Mouse (Mus musculus): ENCODE measurements around the gene 9330182L06Rik. TPM values are rescaled to one million over a fixed set of nuclear protein-coding genes. Genes with fewer than 3 reads are reported as not detected.
A peak's percentile ranks its signal among the peaks of the same experiment; 100 is the strongest.

Gene 9330182L06Rik
- polyA plus RNA-seq, 1 experiment from 2014 or later = 6.3 TPM

- 59% methylated on average over 5 of the region's 5 CpGs for WGBS
- Histone ChIP-seq H3K9me3 (no peaks in the 10 kb centered on the region), H3K4me3 (replicated peaks) (no peak overlapping the region), H3K4me1 (no peaks in the 10 kb centered on the region), H3K9ac (no peak overlapping the region), H3K27ac (no peak overlapping the region), H3K36me3 (replicated peaks) (no peaks in the 10 kb centered on the region), H3K27me3 (no peaks in the 10 kb centered on the region), H3K4me2 (no peak overlapping the region)
- no peak for ATAC-seq (ENCODE audit: low FRiP score)
These were observed 183.7 kb downstream of the 9330182L06Rik start for GRCm38 (mm10) chr5:9449570-9449969.

- Histone ChIP-seq H3K9ac (no peak overlapping the region), H3K27me3 (no peaks in the 10 kb centered on the region), H3K4me2 (no peak overlapping the region), H3K36me3 (replicated peaks) (no peaks in the 10 kb centered on the region), H3K9me3 (no peaks in the 10 kb centered on the region), H3K27ac (no peak overlapping the region), H3K4me3 (replicated peaks) (no peak overlapping the region), H3K4me1 (no peaks in the 10 kb centered on the region)
- ATAC-seq (ENCODE audit: low FRiP score) = no peak
- WGBS = 93% methylated on average over 2 of the region's 2 CpGs
These were observed 187.4 kb downstream of the 9330182L06Rik start for GRCm38 (mm10) chr5:9453298-9453697.

GRCm38 (mm10) chr5:9477587-9477986 is 211.7 kb downstream of the 9330182L06Rik start:
- Histone ChIP-seq H3K27me3 (no peaks in the 10 kb centered on the region), H3K4me2 (no peak overlapping the region), H3K9ac (no peak overlapping the region), H3K4me1 (no peaks in the 10 kb centered on the region), H3K9me3 (no peaks in the 10 kb centered on the region), H3K27ac (no peak overlapping the region), H3K36me3 (replicated peaks) (no peaks in the 10 kb centered on the region), H3K4me3 (replicated peaks) (no peak overlapping the region)
- 86% methylated on average over 3 of the region's 3 CpGs for WGBS
- ATAC-seq (ENCODE audit: low FRiP score) = no peak

GRCm38 (mm10) chr5:9495456-9495855 is 229.5 kb downstream of the 9330182L06Rik start:
- H3K9ac ChIP-seq = no peak overlapping the region
- no peaks in the 10 kb centered on the region for H3K36me3 ChIP-seq (replicated peaks)
- H3K4me3 ChIP-seq (replicated peaks) = no peak overlapping the region
- H3K4me2 ChIP-seq = no peak overlapping the region
- H3K27me3 ChIP-seq = no peaks in the 10 kb centered on the region
- H3K4me1 ChIP-seq = no peaks in the 10 kb centered on the region
- 24% methylated on average over 5 of the region's 5 CpGs for WGBS
- no peaks in the 10 kb centered on the region for H3K9me3 ChIP-seq
- no peak overlapping the region for H3K27ac ChIP-seq
- no peak for ATAC-seq (ENCODE audit: low FRiP score)

- no peak overlapping the region for H3K9ac ChIP-seq
- H3K4me1 ChIP-seq = no peaks in the 10 kb centered on the region
- WGBS = 65% methylated on average over 4 of the region's 4 CpGs
- no peak overlapping the region for H3K27ac ChIP-seq
- no peaks in the 10 kb centered on the region for H3K27me3 ChIP-seq
- H3K4me3 ChIP-seq (replicated peaks) = no peak overlapping the region
- no peaks in the 10 kb centered on the region for H3K36me3 ChIP-seq (replicated peaks)
- no peak for ATAC-seq (ENCODE audit: low FRiP score)
- no peak overlapping the region for H3K4me2 ChIP-seq
- no peaks in the 10 kb centered on the region for H3K9me3 ChIP-seq
These were observed 231.3 kb downstream of the 9330182L06Rik start for GRCm38 (mm10) chr5:9497235-9497634.

GRCm38 (mm10) chr5:9511027-9511426 is 245.1 kb downstream of the 9330182L06Rik start:
- Histone ChIP-seq H3K27ac (no peak overlapping the region), H3K9ac (no peak overlapping the region), H3K4me2 (no peak overlapping the region), H3K27me3 (no peaks in the 10 kb centered on the region), H3K4me3 (replicated peaks) (no peak overlapping the region), H3K36me3 (replicated peaks) (no peaks in the 10 kb centered on the region), H3K9me3 (no peaks in the 10 kb centered on the region), H3K4me1 (no peaks in the 10 kb centered on the region)
- 82% methylated on average over 1 of the region's 1 CpGs for WGBS
- ATAC-seq (ENCODE audit: low FRiP score) = no peak

GRCm38 (mm10) chr5:9525507-9525906 is 259.6 kb downstream of the 9330182L06Rik start:
- ATAC-seq (ENCODE audit: low FRiP score) = no peak
- Histone ChIP-seq H3K36me3 (replicated peaks) (no peaks in the 10 kb centered on the region), H3K9me3 (no peaks in the 10 kb centered on the region), H3K27me3 (no peaks in the 10 kb centered on the region), H3K4me3 (replicated peaks) (no peak overlapping the region), H3K4me2 (no peak overlapping the region), H3K4me1 (no peaks in the 10 kb centered on the region), H3K9ac (no peak overlapping the region), H3K27ac (no peak overlapping the region)
- WGBS = 90% methylated on average over 4 of the region's 4 CpGs

MicroRNAs encoded within 50 kb of the gene (microRNA counts, 519-probe panel; counts per million panel counts)
- not detected for microRNA mmu-miR-879

Small RNA genes lying within 50 kb of the gene (microRNA-seq; reads per million reads assigned to microRNA genes)
- gene Mir879 = 5.3 reads per million, percentile 20 among the genes with 10 or more reads in this experiment

Other genes starting within 250 kb of the 9330182L06Rik start
- 25.8 and 26.3 TPM in 2 replicates for gene Tmem243, start 165.4 kb upstream of the 9330182L06Rik start, polyA plus RNA-seq (2016; fragmentation: Nextera tagmentation; extraction: Ambion mirVana)
- gene Dmtf1, start 104.3 kb upstream of the 9330182L06Rik start, polyA plus RNA-seq (2016; fragmentation: Nextera tagmentation; extraction: Ambion mirVana) = 75.3 and 78.4 TPM in 2 replicates